Mouse (Mus musculus): ENCODE data around the gene Tsga10ip. TPM values are rescaled to one million over a fixed set of nuclear protein-coding genes. Genes with fewer than 3 reads are reported as not detected.

Tsga10ip gene
- polyA plus RNA-seq, 1 experiment from 2014 or later: 1.1 TPM

- Histone ChIP-seq H3K4me2 (replicated peaks; ENCODE audit: low read depth, low read length) (peak within 1 kb of the TSS; percentile 74), H3K9ac (replicated peaks; ENCODE audit: low read depth) (peak within 1 kb of the TSS; percentile 89), H3K36me3 (ENCODE audit: insufficient read depth, low read length) (peaks cover 12% of the 10 kb centered on the region; the same call in 1 of the 2 replicates), H3K9me3 (ENCODE audit: low read length) (no peaks in the 10 kb centered on the region), H3K27ac (ENCODE audit: low read length) (peak within 1 kb of the TSS; percentile 98), H3K4me3 (ENCODE audit: low read depth, low read length) (peak within 1 kb of the TSS; percentile 92), H3K4me1 (ENCODE audit: insufficient read depth, low read depth, low read length) (peaks cover 25% of the 10 kb centered on the region), H3K27me3 (replicated peaks; ENCODE audit: insufficient read depth, low read length) (no peaks in the 10 kb centered on the region)
- 2% methylated on average over 54 of the region's 87 CpGs for WGBS
- peak; percentile 99 for DNase-seq (ENCODE audit: low spot score)
- peak; percentile 90 for ATAC-seq
- TF ChIP-seq EP300 (IDR thresholded peaks at IDR 0.05): peak; percentile 31; the same call in 1 of the 2 replicates
- TF ChIP-seq CTCF (IDR thresholded peaks at IDR 0.05): no peak
These were observed 22.7 kb upstream of the Tsga10ip start, which contains the start of the genes Drap1 and AI837181 for GRCm38 (mm10) chr19:5424782-5425741. Drap1 (minus strand) TSS chr19:5424979. AI837181 (plus strand) TSS chr19:5425144.

- peak overlapping the region; percentile 74 for H3K4me2 ChIP-seq (replicated peaks; ENCODE audit: low read depth, low read length)
- H3K27me3 ChIP-seq (replicated peaks; ENCODE audit: insufficient read depth, low read length): no peaks in the 10 kb centered on the region
- peak overlapping the region; percentile 92 for H3K4me3 ChIP-seq (ENCODE audit: low read depth, low read length)
- peak; percentile 33; the same call in 1 of the 2 replicates for TF ChIP-seq EP300 (IDR thresholded peaks at IDR 0.05)
- TF ChIP-seq CTCF (IDR thresholded peaks at IDR 0.05): peak; percentile 45
- H3K9me3 ChIP-seq (ENCODE audit: low read length): no peaks in the 10 kb centered on the region
- peak overlapping the region; percentile 89 for H3K9ac ChIP-seq (replicated peaks; ENCODE audit: low read depth)
- H3K4me1 ChIP-seq (ENCODE audit: insufficient read depth, low read depth, low read length): peaks cover 25% of the 10 kb centered on the region
- H3K27ac ChIP-seq (ENCODE audit: low read length): peak overlapping the region; percentile 98
- 3% methylated on average over 27 of the region's 48 CpGs for WGBS
- peak; percentile 80 for ATAC-seq
- peaks cover 15% of the 10 kb centered on the region; the same call in 1 of the 2 replicates for H3K36me3 ChIP-seq (ENCODE audit: insufficient read depth, low read length)
- peak; percentile 96 for DNase-seq (ENCODE audit: low spot score)
These were observed 21.9 kb upstream of the Tsga10ip start for GRCm38 (mm10) chr19:5424092-5424781.

- H3K27ac ChIP-seq (ENCODE audit: low read length): peak overlapping the region; percentile 98
- no peaks in the 10 kb centered on the region for H3K27me3 ChIP-seq (replicated peaks; ENCODE audit: insufficient read depth, low read length)
- peak overlapping the region; percentile 92 for H3K4me3 ChIP-seq (ENCODE audit: low read depth, low read length)
- H3K4me1 ChIP-seq (ENCODE audit: insufficient read depth, low read depth, low read length): peaks cover 25% of the 10 kb centered on the region
- DNase-seq (ENCODE audit: low spot score): no peak
- peak overlapping the region; percentile 89 for H3K9ac ChIP-seq (replicated peaks; ENCODE audit: low read depth)
- H3K4me2 ChIP-seq (replicated peaks; ENCODE audit: low read depth, low read length): peak overlapping the region; percentile 74
- WGBS: 37% methylated on average over 12 of the region's 12 CpGs
- H3K36me3 ChIP-seq (ENCODE audit: insufficient read depth, low read length): peaks cover 15% of the 10 kb centered on the region; the same call in 1 of the 2 replicates
- no peak for TF ChIP-seq CTCF (IDR thresholded peaks at IDR 0.05)
- no peak for TF ChIP-seq EP300 (IDR thresholded peaks at IDR 0.05)
- no peaks in the 10 kb centered on the region for H3K9me3 ChIP-seq (ENCODE audit: low read length)
- no peak for ATAC-seq
These were observed 21.2 kb upstream of the Tsga10ip start for GRCm38 (mm10) chr19:5423561-5423960.

DNA sequence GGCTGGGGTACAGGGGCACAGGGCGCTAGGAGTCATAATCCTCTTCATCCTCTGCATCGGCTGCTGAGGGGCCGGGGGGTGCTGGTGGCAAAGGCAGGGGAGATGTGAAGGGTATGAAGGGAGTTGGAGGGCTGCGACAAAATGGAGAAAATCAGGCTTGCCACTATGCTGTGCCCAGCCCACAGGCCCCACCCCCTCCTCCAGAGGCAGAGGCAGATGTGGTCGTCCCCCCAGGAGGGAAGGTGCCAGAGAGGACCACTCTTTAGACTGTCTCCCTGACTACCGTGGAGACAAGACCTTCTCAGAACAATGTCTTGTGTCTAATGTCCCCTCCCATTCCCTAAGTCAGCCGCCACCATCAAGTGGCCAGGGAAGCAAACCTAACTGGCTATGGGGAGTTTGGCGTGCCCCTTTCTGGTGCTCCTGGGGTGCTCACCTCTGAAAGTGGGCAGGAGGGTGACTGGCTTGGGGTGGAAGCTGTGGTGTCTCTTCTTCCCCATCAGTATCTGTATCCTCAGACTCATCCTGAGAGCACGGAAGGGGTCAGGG, 20.6 kb upstream of the Tsga10ip start:
- peak overlapping the region; percentile 92; the same call in 1 of the 2 replicates for H3K4me3 ChIP-seq (ENCODE audit: low read depth, low read length)
- H3K27me3 ChIP-seq (replicated peaks; ENCODE audit: insufficient read depth, low read length): no peaks in the 10 kb centered on the region
- WGBS: 76% methylated on average over 9 of the region's 9 CpGs
- peak overlapping the region; percentile 74 for H3K4me2 ChIP-seq (replicated peaks; ENCODE audit: low read depth, low read length)
- H3K27ac ChIP-seq (ENCODE audit: low read length): peak overlapping the region; percentile 98
- ATAC-seq: no peak
- H3K9ac ChIP-seq (replicated peaks; ENCODE audit: low read depth): peak overlapping the region; percentile 89; the same call in 1 of the 2 replicates
- no peak for DNase-seq (ENCODE audit: low spot score)
- no peaks in the 10 kb centered on the region for H3K9me3 ChIP-seq (ENCODE audit: low read length)
- TF ChIP-seq CTCF (IDR thresholded peaks at IDR 0.05) (no peak), EP300 (IDR thresholded peaks at IDR 0.05) (no peak)
- H3K36me3 ChIP-seq (ENCODE audit: insufficient read depth, low read length): peaks cover 17% of the 10 kb centered on the region; the same call in 1 of the 2 replicates
- peaks cover 25% of the 10 kb centered on the region for H3K4me1 ChIP-seq (ENCODE audit: insufficient read depth, low read depth, low read length)

GRCm38 (mm10) chr19:5422267-5422666, 19.9 kb upstream of the Tsga10ip start:
- no peak overlapping the region for H3K4me2 ChIP-seq (replicated peaks; ENCODE audit: low read depth, low read length)
- H3K4me1 ChIP-seq (ENCODE audit: insufficient read depth, low read depth, low read length): peaks cover 25% of the 10 kb centered on the region
- H3K9me3 ChIP-seq (ENCODE audit: low read length): no peaks in the 10 kb centered on the region
- no peak for ATAC-seq
- H3K36me3 ChIP-seq (ENCODE audit: insufficient read depth, low read length): peaks cover 21% of the 10 kb centered on the region; the same call in 1 of the 2 replicates
- no peaks in the 10 kb centered on the region for H3K27me3 ChIP-seq (replicated peaks; ENCODE audit: insufficient read depth, low read length)
- TF ChIP-seq EP300 (IDR thresholded peaks at IDR 0.05): no peak
- no peak for TF ChIP-seq CTCF (IDR thresholded peaks at IDR 0.05)
- no peak overlapping the region for H3K27ac ChIP-seq (ENCODE audit: low read length)
- no peak overlapping the region for H3K9ac ChIP-seq (replicated peaks; ENCODE audit: low read depth)
- DNase-seq (ENCODE audit: low spot score): no peak
- 86% methylated on average over 10 of the region's 10 CpGs for WGBS
- H3K4me3 ChIP-seq (ENCODE audit: low read depth, low read length): no peak overlapping the region
